Mouse (Mus musculus) CD4-positive, CD25-positive, alpha-beta regulatory T cell, adult 2 months (primary cell): ENCODE results near the gene Car2.

Experiments
- DNase-seq: peaks from one replicate; pipeline ENCODE4 v3.0.0-alpha.2; 2012; ENCODE audit warnings: low read depth, low spot score

Gene Car2

GRCm38 (mm10) chr3:14886102-14887098 lies at the start of gene Car2:
Car2 (plus strand) TSS chr3:14886273.
- peak; percentile 47 for DNase-seq

GRCm38 (mm10) chr3:14838936-14839335 lies 47.1 kb upstream of the Car2 start:
- no peak for DNase-seq

GRCm38 (mm10) chr3:14839466-14840118 lies 46.5 kb upstream of the Car2 start:
- no peak for DNase-seq

- no peak for DNase-seq
These were observed 37.4 kb upstream of the Car2 start for GRCm38 (mm10) chr3:14848587-14849254.

GRCm38 (mm10) chr3:14853966-14854365 lies 32.1 kb upstream of the Car2 start:
- DNase-seq, result no peak

DNA sequence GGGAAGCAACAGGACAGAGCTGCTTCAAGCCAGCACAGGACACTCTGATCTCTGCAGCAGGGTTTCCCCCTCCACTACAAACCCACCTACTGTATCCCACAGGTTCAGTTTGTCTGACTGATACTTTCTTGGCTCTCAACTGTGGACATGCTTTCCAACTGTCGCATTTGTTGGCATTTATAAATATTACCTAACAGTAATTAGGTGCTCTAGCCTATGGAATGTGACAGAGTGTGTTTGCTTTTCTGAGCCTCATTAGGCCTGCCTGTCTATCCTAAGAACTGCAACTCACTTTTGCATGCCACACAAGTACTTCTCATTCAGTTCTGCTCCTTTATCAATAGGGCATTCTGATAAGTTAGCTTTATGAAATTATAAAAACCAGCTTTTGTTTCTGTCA lies 31.6 kb upstream of the Car2 start:
- no peak for DNase-seq

GRCm38 (mm10) chr3:14857874-14858273 lies 28.2 kb upstream of the Car2 start:
- DNase-seq, result no peak

DNA sequence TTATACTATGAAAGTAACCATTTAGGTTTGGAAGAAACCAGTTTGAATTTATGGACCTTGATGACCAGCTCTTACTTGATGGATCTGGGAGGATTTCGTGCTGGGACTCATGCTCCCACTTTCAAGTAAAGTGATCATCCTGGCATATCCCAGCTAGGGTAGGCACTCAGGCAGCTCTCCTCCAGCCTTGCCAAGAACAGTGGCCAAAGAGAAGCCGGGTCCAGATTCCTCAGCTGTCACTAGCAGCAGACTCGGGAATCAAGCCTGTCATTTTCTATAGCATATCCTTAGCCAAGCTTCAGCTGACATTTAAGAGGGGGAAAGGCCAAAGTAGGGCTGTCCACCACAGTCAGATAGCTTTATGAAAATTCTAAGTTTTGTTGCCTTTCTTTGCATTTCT lies 25.8 kb upstream of the Car2 start:
- DNase-seq, result no peak

GRCm38 (mm10) chr3:14861165-14861564 lies 24.9 kb upstream of the Car2 start:
- no peak for DNase-seq

GRCm38 (mm10) chr3:14861787-14862186 lies 24.3 kb upstream of the Car2 start:
- DNase-seq, result no peak

DNA sequence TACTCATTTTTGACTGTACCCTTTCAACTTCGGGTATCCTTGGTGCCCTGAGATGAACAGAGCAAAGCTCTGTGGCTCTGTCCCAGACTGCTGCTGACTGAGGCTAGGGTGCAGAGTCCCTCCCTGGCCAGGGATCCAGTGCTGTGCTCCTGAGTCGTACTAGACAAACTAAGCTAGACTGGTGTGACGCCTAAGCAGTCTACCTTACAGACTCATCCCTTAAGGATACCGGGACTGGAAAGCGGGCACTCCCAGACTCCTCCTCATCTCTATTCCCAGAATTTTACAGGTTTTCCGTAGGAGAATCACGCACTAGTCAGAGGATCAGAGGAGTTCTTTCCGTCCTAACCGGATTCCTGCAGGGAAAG lies 23.4 kb upstream of the Car2 start:
- no peak for DNase-seq

DNA sequence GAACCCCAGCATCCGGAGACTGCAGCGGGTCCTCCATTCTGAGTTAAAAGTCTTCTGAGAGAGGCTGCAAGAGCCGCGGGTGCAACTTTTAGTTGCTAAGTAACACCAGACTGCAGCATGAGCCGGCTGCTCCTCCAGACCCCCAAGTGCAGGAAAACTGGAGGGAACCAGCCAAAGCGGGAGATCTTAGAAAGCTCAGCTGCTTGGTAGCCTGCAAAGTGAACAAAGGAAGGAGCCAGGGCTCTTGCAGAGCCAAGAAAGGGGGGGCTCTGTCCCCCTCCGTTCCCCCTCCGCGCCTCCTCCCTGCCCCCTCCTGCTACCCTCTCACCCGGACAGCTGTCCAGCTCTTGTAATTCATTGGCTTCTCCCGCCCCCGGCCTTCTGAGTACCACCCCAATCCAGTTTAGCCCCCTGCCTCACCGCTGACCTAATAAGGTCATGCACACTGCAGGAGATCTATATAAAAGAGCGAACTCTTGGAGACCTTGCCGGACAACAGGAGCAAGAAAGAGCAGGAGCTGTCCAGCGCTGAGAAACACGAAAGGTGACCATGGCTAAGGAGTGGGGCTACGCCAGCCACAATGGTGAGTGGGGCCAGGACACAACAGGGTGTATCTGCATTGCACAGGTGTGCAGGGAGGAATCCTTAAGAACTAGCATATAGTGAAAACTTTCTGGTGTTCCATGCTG lies 22.9 kb upstream of the Car2 start, which contains the start of gene Car3:
Gene Car3, plus strand, starts transcription at position 491 of the 690 bp plus-strand sequence.
- DNase-seq, result no peak

- DNase-seq, result no peak
These were observed 22.2 kb upstream of the Car2 start for GRCm38 (mm10) chr3:14863922-14864321.

DNA sequence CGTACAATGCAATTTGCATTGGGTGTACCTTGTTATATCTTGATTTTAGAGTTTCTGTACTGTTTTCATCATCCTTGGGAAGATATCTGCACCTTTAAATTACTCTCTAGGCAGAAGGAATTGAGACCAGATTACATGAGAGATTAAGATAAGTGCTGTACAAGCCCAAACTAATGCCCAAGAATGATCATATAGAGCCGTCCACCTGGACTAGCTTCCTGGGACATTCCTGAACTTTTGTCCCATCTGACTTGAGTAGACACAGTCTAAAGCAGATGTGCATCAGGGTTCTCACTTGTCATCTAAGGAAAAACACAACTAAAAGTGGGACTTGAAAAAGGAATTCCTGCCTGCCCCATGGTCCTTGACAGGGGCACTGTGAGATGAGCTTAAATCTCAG lies 20.1 kb upstream of the Car2 start:
- no peak for DNase-seq

- DNase-seq, result peak; percentile 88
These were observed 16.3 kb upstream of the Car2 start for GRCm38 (mm10) chr3:14869779-14870178.

DNA sequence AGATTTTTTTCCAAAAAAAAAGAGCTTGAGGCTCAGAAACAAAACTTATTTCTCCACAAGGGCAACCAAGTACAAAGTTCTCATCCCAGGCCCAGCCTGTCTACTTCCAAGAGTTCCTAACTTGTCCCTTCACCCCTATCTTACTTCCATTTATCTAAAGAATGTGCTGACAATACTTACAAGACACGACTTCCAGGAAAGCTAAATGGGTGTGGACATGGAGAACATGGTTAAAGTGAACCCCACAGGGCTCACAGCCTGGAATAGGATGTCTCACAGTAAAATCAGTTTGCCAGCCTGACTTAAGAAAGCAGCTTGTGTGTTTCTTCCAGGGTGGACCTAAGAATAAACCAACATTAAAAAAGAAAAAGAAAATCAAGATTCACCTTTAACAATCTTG lies 15.5 kb upstream of the Car2 start:
- no peak for DNase-seq

- no peak for DNase-seq
These were observed 14.7 kb upstream of the Car2 start for GRCm38 (mm10) chr3:14871386-14871785.

DNA sequence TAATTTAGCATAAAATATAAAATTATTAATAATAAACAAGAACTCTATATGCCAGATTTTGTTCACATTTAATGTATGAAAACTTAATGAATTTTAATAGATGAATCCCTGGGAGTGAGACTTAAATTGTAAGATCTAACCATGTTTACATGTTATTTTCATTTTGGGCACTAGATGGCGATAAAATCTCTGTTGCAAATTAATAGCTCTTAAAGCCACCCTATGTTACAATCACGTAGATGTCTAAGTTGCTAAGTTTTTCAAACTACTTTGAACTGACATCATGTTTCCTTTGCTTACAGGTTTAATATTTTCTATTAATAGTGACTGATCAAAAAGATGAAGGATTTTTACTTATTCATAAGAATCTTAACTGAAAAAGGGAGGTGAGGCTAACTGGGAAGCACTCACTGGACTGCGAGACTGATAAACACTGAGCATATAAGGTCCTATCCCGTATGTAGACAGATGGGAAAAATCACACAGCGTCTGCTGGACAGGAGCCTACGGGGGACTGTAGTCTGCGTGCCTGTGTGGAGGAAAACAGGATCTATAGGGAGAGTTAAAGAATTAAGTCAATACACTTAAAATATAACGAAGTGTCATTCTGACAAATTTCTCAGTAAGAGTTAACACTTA lies 11.6 kb upstream of the Car2 start:
- DNase-seq, result peak; percentile 78

DNA sequence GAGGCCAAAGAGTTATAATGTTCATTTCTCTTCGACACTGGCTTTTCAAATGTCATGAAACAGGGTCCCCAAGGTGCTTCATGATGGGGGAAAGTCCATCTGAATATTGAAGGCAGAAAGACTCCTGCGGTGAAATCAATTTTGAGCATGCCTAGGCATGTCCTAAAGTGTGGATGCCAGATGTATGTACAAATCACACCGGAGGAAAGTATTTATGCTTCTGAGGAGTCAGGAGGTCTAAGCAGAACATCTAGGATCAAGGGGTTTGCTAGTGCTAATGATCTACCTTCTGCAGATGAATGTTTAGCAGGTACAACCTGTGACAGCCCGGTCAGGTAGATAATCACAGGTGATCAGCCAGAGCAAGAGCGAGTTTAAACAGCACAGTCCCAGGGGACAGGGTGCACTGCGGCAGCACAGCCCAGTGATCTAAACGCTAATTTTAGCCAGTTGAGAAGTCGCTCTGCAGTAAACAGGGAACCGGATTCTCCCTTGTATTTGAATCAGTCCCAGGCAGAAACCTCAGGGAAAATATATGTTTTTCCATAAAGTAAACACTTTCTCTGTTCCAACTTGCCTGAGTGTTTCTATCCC lies 9.7 kb upstream of the Car2 start:
- DNase-seq, result no peak

GRCm38 (mm10) chr3:14877251-14877909 lies 8.7 kb upstream of the Car2 start:
- DNase-seq, result no peak
